Mouse (Mus musculus) limb, embryonic 12.5 days (tissue): ENCODE measurements around the gene Spred2. TPM values are rescaled to one million over a fixed set of nuclear protein-coding genes. Genes with fewer than 3 reads are reported as not detected.
A peak's percentile ranks its signal among the peaks of the same experiment; 100 is the strongest.

Source experiments
- ATAC-seq: fragments of 200-750 bp; cut with Nextera tagmentation; 2 replicates; pipeline ENCODE4 v1.8.0; 2017; ENCODE audit warnings: low read depth, moderate TSS enrichment; ENCODE audit not compliant: insufficient number of reproducible peaks, insufficient read depth, low FRiP score, low TSS enrichment
- H3K27ac ChIP-seq: fragments of 300-500 bp; sonication (generic); 2 replicates; pipeline ENCODE4 v1.5.1; 2016; ENCODE audit warnings: mild to moderate bottlenecking, moderate library complexity
- H3K27me3 ChIP-seq: fragments of 300-500 bp; sonication (generic); 2 replicates; pipeline ENCODE4 v1.6.1; 2016; ENCODE audit warnings: mild to moderate bottlenecking, moderate library complexity
- H3K36me3 ChIP-seq: fragments of 300-500 bp; sonication (generic); 2 replicates; pipeline ENCODE4 v1.6.1; 2016; ENCODE audit warnings: mild to moderate bottlenecking, moderate library complexity
- H3K4me1 ChIP-seq: fragments of 300-500 bp; sonication (generic); replicated peaks from 2 replicates; pipeline ENCODE4 v1.6.1; 2016
- H3K4me2 ChIP-seq: fragments of 300-500 bp; sonication (generic); 2 replicates; pipeline ENCODE4 v1.6.1; 2016; ENCODE audit warnings: mild to moderate bottlenecking, moderate library complexity
- H3K4me3 ChIP-seq: fragments of 300-500 bp; sonication (generic); replicated peaks from 2 replicates; pipeline ENCODE4 v1.5.1; 2016; ENCODE audit warnings: mild to moderate bottlenecking
- H3K9ac ChIP-seq: fragments of 300-500 bp; sonication (generic); replicated peaks from 2 replicates; pipeline ENCODE4 v1.6.1; 2016; ENCODE audit warnings: mild to moderate bottlenecking, moderate library complexity
- H3K9me3 ChIP-seq: fragments of 300-500 bp; sonication (generic); 2 replicates; pipeline ENCODE4 v1.6.1; 2016; ENCODE audit warnings: mild to moderate bottlenecking, moderate library complexity
- whole genome bisulfite sequencing: fragments of 180-500 bp; shearing (Covaris S2); methylation state at CpG from one replicate; pipeline ENCODE4 v1.1.7; 2016; 5-methylcytosine and 5-hydroxymethylcytosine counted together
- polyA plus RNA-seq: library from polyadenylated mRNA; unstranded; fragments of >200 nt; fragmentation: Nextera tagmentation; extraction: Ambion mirVana; gene quantifications from 2 replicates; pipeline ENCODE4 v1.2.1, GENCODE M21; 2016

Spred2 gene
- polyA plus RNA-seq, 1 experiment from 2014 or later, result 7.6 TPM

DNA sequence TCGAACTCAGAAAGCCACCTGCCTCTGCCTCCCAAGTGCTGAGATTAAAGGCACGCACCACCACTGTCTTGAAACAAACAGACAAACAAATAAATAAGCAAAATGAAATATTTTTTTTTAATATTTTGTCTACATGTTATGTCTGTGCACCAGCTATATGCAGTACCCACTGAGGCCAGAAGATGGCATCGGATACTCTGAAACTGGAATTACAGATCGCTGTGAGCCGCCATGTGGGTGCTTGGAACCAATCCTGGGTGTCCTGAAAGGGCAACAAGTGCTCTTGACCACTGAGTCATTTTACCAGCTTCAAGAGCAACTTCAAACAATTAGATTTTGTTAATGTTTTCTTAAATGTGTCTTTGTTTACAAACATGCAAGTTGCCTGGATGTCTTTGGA, 11.5 kb upstream of the Spred2 start:
- Histone ChIP-seq H3K4me1 (no peaks in the 10 kb centered on the region), H3K4me3 (no peak overlapping the region), H3K9ac (no peak overlapping the region), H3K27me3 (no peaks in the 10 kb centered on the region), H3K36me3 (no peaks in the 10 kb centered on the region), H3K9me3 (peaks cover 2% of the 10 kb centered on the region; the same call in 1 of the 2 replicates), H3K4me2 (no peak overlapping the region), H3K27ac (no peak overlapping the region)
- 97% methylated on average over 5 of the region's 5 CpGs for WGBS
- no peak for ATAC-seq

DNA sequence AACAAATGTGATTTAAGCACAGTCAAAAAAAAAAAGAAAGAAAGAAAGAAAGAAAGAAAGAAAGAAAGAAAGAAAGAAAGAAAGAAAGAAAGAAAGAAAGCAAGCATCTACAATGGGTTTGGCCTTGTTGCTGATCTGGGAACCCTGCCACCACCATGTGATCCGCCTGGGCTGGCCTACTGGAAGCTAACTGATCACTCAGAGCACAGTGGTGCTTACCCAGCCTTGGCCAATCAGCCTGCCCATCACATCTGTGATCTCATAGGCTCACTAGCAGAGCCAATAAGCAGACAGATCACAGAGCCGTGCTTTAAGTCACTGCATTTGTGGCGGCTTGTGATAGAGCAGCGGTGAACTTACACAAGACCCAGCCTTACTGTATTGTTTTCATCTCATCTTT, 10.4 kb upstream of the Spred2 start:
- H3K4me2 ChIP-seq, result no peak overlapping the region
- no peak overlapping the region for H3K9ac ChIP-seq
- H3K4me3 ChIP-seq, result no peak overlapping the region
- ATAC-seq, result no peak
- H3K27ac ChIP-seq, result no peak overlapping the region
- no peaks in the 10 kb centered on the region; the same call in 1 of the 2 replicates for H3K9me3 ChIP-seq
- 93% methylated on average over 4 of the region's 4 CpGs for WGBS
- no peaks in the 10 kb centered on the region for H3K36me3 ChIP-seq
- no peaks in the 10 kb centered on the region for H3K27me3 ChIP-seq
- peaks cover 6% of the 10 kb centered on the region for H3K4me1 ChIP-seq

DNA sequence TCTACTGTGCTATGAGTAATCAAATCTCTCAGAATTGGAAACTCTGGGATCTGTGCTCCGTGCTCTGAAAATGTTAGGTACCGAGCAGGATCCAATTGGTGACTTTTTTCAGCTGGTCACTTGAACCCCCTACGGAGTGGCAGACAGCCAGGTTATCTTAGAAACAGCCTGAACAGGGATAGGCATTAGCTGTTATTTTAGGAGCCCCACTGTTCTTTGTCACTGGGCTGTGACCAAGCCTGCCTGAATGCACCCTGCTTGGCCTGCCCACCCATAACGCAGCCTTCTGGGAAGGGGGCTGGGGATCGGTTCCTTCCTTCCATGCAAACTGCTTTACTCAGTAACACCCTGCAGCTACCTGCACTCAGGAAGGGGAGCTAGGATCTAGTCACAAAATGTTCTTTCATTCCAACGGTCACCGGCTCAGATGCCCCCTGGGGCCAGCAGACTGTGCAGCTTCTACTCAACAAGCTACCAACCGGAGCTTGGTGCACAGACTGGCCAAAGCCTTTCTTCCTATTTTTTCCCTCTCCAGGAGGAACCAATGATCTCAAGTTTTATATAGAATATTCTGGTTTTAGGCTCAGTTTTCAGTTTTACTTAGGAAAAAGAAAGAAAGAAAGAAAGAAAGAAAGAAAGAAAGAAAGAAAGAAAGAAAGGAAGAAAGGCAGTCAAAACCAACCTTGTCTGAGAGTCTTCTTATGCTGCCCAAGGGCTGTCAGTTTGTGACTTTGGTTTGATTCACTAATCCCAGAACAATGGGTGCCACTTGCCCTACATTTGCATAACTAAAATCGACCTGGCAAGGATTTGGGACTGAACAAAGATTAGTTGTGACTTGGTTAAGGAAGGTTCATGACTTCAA, 6.6 kb upstream of the Spred2 start:
- no peaks in the 10 kb centered on the region; the same call in 1 of the 2 replicates for H3K9me3 ChIP-seq
- no peak overlapping the region for H3K4me2 ChIP-seq
- 41% methylated on average over 9 of the region's 9 CpGs for WGBS
- H3K27ac ChIP-seq, result no peak overlapping the region
- no peak overlapping the region for H3K4me3 ChIP-seq
- no peaks in the 10 kb centered on the region for H3K36me3 ChIP-seq
- no peak overlapping the region for H3K9ac ChIP-seq
- ATAC-seq, result no peak
- H3K4me1 ChIP-seq, result peaks cover 15% of the 10 kb centered on the region
- no peaks in the 10 kb centered on the region for H3K27me3 ChIP-seq

DNA sequence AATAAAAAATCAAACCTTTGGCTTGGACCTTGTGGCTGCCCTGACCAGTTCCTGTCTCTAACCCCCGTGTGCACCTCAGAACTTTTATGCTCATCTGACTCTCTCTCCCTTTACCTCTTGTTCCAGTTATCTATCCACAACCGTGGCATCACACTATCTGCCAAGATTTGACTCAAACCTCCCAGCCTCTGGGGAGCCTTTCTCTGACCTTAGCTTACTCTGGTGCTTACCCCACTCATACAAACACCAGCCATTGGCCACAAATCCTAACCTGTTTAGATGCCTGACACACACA, 6.0 kb upstream of the Spred2 start:
- no peaks in the 10 kb centered on the region for H3K9me3 ChIP-seq
- H3K4me2 ChIP-seq, result no peak overlapping the region
- 52% methylated on average over 2 of the region's 2 CpGs for WGBS
- H3K27me3 ChIP-seq, result no peaks in the 10 kb centered on the region
- no peaks in the 10 kb centered on the region for H3K36me3 ChIP-seq
- H3K9ac ChIP-seq, result no peak overlapping the region
- no peak overlapping the region for H3K4me3 ChIP-seq
- no peak overlapping the region for H3K27ac ChIP-seq
- H3K4me1 ChIP-seq, result peaks cover 15% of the 10 kb centered on the region
- no peak for ATAC-seq

DNA sequence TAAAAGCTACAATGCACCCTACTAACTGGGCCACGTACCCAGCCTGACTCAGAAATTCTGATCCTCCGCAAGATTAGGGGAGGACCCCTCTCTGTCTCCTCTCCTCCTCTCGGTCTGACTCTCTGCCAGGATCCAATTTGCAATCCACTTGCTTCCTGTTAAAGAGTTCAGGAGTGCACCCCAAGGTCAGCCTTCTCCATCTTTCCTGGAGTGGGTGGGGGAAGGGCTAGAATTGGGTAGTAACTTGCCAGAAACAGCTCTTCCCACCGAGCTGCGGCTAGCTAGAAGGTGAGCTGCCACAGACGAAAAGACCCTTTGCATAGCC, 4.8 kb upstream of the Spred2 start:
- Histone ChIP-seq H3K27ac (peak overlapping the region; percentile 95), H3K9me3 (no peaks in the 10 kb centered on the region), H3K9ac (peak overlapping the region; percentile 75; the same call in 1 of the 2 replicates), H3K27me3 (no peaks in the 10 kb centered on the region), H3K4me1 (peaks cover 15% of the 10 kb centered on the region), H3K4me3 (peak overlapping the region; percentile 65), H3K36me3 (no peaks in the 10 kb centered on the region), H3K4me2 (peak overlapping the region; percentile 82)
- 0 out of 2 replicates have a peak, but pooled peaks have one; percentile 1 for ATAC-seq
- WGBS, result 3% methylated on average over 6 of the region's 6 CpGs

DNA sequence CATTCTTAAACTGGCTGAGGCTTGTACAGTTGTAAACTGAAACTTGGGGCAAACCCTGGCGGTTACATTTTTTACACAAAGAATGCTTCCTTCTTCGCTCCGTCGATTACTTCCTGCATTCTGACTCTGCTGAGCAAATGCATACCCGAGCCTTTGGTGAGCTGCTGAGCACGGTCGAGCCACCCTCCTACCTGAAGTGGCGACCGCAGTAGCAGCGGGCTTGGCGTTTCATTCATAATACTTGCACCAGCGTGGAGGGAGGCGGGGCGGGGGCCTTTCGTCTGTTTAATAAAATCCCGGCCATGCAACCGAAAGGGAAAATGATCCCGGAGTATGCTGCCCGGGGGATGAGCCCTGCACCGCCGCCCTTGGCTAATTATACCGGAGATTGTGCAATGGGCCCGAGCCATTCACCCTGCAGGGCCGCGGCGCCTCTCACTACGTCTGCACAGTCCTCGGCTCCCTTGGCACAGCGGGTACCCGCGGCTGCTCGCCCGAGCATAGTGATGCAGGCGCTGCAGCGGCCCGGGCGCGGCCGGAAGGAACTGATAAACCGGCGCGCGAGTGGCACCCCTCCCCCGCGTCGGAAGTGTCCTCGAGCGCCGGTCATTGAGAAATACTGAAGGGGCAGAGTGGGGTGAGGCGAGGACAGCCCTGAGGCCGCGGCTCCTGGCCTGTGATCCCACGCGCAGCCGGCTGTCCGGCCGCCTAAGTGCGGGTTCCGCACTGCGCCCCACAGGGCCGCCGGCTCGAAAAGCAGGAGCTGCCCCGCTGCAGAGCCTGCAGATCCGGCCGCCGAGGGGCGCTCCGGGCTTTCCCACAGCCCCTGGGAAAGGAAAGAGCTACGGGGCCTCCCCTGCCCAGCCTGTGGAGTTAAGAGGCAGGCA, 4.1 kb upstream of the Spred2 start:
- peak overlapping the region; percentile 75 for H3K9ac ChIP-seq
- peak overlapping the region; percentile 82 for H3K4me2 ChIP-seq
- H3K4me3 ChIP-seq, result peak overlapping the region; percentile 65
- no peaks in the 10 kb centered on the region for H3K36me3 ChIP-seq
- H3K4me1 ChIP-seq, result peaks cover 15% of the 10 kb centered on the region
- WGBS, result under 1% methylated on average over 70 of the region's 70 CpGs
- no peaks in the 10 kb centered on the region for H3K27me3 ChIP-seq
- peak overlapping the region; percentile 95 for H3K27ac ChIP-seq
- peak; percentile 66 for ATAC-seq
- H3K9me3 ChIP-seq, result no peaks in the 10 kb centered on the region

DNA sequence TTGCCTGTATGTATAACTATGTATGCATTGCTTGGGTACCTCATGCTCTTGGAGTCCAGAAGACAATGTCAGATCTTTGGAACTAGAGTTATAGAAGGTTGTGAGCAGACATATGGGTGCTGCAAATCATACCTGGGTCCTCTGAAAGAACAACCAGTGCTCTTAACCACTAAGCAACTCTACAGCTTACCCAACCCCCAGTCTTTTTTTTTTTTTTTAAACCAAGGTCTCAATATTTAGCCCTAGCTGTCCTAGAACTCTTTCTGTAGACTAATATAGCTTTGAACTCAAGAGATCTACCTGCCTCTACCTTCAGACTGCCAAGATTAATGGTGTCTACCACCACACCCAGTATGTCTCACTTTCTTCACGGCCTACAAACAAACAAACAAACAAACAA, 2.5 kb upstream of the Spred2 start:
- no peaks in the 10 kb centered on the region for H3K36me3 ChIP-seq
- no peak overlapping the region for H3K27ac ChIP-seq
- ATAC-seq, result no peak
- H3K9me3 ChIP-seq, result no peaks in the 10 kb centered on the region
- 86% methylated on average over 1 of the region's 1 CpGs for WGBS
- no peak overlapping the region for H3K4me3 ChIP-seq
- no peaks in the 10 kb centered on the region for H3K27me3 ChIP-seq
- no peak overlapping the region for H3K4me2 ChIP-seq
- H3K4me1 ChIP-seq, result peaks cover 23% of the 10 kb centered on the region
- no peak overlapping the region for H3K9ac ChIP-seq

DNA sequence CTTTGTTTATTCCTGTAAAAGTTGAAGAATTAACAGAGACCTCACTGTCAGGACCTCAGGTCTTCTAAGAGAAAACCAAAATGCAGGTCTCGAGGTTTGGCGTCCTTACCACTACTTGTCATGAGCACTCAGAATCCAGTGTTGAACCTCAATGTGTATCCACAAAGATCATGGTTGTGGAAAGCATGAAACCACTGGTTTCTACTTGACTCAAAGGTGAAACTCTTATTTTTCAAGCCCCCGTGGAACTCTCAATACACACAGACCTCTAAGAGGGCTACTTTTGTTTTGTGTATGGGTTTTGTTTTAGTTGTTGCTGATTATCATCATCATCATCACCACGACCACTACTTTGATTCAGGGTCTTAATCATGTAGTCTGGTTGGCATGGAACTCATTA, 2.0 kb upstream of the Spred2 start:
- H3K4me1 ChIP-seq, result peaks cover 25% of the 10 kb centered on the region
- ATAC-seq, result no peak
- H3K27me3 ChIP-seq, result no peaks in the 10 kb centered on the region
- 90% methylated on average over 4 of the region's 4 CpGs for WGBS
- H3K4me2 ChIP-seq, result no peak overlapping the region
- H3K36me3 ChIP-seq, result no peaks in the 10 kb centered on the region
- no peak overlapping the region for H3K4me3 ChIP-seq
- no peaks in the 10 kb centered on the region for H3K9me3 ChIP-seq
- no peak overlapping the region for H3K27ac ChIP-seq
- H3K9ac ChIP-seq, result no peak overlapping the region

DNA sequence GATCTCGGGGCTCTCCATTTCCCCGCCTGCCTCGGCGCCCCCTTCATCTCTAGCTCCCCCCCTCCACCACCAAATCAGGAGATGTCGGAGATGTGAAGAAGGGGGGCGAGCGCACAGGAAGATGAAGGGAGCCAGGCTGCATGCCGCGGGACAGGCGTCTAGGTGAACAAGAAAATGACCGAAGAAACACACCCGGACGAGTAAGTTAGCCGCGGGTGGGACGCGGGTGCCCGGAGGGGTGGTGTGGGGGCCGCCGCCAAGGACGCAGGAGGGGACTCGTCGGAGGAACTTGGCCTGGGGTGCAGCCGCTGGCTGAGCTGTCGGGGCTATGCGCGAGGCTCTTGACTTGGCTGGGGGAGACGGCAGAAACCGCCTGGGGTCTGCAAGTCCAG, 578 bp downstream of the Spred2 start:
- WGBS, result under 1% methylated on average over 29 of the region's 29 CpGs
- peak overlapping the region; percentile 87 for H3K4me3 ChIP-seq
- H3K27me3 ChIP-seq, result no peaks in the 10 kb centered on the region
- H3K4me1 ChIP-seq, result peaks cover 18% of the 10 kb centered on the region
- peak overlapping the region; percentile 97 for H3K27ac ChIP-seq
- peak overlapping the region; percentile 72 for H3K4me2 ChIP-seq
- H3K9me3 ChIP-seq, result no peaks in the 10 kb centered on the region
- peak; percentile 15; the same call in 1 of the 2 replicates for ATAC-seq
- peak overlapping the region; percentile 90 for H3K9ac ChIP-seq
- no peaks in the 10 kb centered on the region for H3K36me3 ChIP-seq

DNA sequence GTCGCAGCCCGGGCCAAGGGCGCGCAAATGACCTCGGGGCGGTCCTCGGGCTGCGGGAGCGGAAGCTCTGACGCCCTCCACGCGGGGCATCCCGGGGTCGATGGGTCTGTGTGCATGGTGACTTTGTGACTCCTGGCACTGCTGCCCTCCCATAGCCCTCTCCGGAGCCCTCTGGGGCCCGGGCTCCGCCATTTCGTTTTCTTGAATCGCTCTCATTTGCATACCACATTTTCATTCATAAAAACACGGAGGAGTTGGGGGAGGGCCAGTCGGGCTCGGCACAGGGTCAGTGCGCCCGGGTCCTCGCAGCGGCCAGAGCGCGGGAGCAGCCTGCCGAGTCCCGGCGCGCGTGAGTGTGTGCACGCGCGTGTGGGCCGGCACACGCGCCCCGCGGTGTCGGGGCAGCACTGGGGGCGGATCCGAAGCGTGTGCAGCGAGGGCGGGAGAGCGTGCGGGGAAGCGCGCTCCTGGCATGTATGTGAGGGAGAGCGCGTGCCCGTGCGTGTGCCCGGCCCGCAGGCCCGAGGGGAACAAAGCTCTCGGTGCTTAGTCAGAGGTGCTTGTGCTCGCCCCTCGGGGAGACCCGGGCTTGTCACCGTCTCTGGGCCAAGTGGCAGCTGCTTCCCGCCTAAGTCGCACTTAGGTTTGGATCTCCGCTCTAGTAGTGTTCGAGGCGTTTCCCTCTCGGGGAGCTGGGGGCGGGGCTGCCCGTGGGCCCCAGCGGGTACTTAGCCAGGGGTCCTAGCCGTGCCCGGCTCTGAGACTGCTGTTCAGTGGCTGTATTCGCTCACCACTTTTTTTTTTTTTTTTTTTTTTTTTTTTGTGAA, 1.2 kb downstream of the Spred2 start:
- H3K9ac ChIP-seq, result peak overlapping the region; percentile 90

More for the DNA sequence above, 1.2 kb downstream of the Spred2 start:
- peak overlapping the region; percentile 72 for H3K4me2 ChIP-seq
- H3K27ac ChIP-seq, result peak overlapping the region; percentile 97
- ATAC-seq, result peak; percentile 69
- WGBS, result under 1% methylated on average over 75 of the region's 75 CpGs
- peak overlapping the region; percentile 87 for H3K4me3 ChIP-seq
- no peaks in the 10 kb centered on the region for H3K36me3 ChIP-seq
- H3K27me3 ChIP-seq, result no peaks in the 10 kb centered on the region
- no peaks in the 10 kb centered on the region for H3K9me3 ChIP-seq
- peaks cover 20% of the 10 kb centered on the region for H3K4me1 ChIP-seq
